Mouse (Mus musculus) lung, embryonic 15.5 days (tissue): Measurements from ENCODE around the gene Tmcc1. TPM values are rescaled to one million over a fixed set of nuclear protein-coding genes. Genes with fewer than 3 reads are reported as not detected.
"Not testable (repeated sequence)": the region's sequence is repeated elsewhere in the genome, so short reads cannot be mapped to it uniquely, and the experiment has no call there.

ENCODE experiments used
- ATAC-seq: fragments of 200-750 bp; cut with Nextera tagmentation; 2 replicates; pipeline ENCODE4 v1.8.0; 2017; ENCODE audit warnings: moderate number of reproducible peaks, borderline replicate concordance; ENCODE audit not compliant: low FRiP score, low TSS enrichment; ENCODE audit errors: extremely low read depth
- H3K27ac ChIP-seq: fragments of 300-500 bp; sonication (generic); 2 replicates; pipeline ENCODE4 v1.5.1; 2015; ENCODE audit warnings: moderate library complexity, mild to moderate bottlenecking, inconsistent platforms
- H3K27me3 ChIP-seq: fragments of 300-500 bp; sonication (generic); 2 replicates; pipeline ENCODE4 v1.6.1; 2015; ENCODE audit warnings: inconsistent platforms
- H3K36me3 ChIP-seq: fragments of 300-500 bp; sonication (generic); 2 replicates; pipeline ENCODE4 v1.6.1; 2015; ENCODE audit warnings: inconsistent platforms
- H3K4me1 ChIP-seq: fragments of 300-500 bp; sonication (generic); 2 replicates; pipeline ENCODE4 v1.6.1; 2015; ENCODE audit warnings: inconsistent platforms
- H3K4me2 ChIP-seq: fragments of 300-500 bp; sonication (generic); 2 replicates; pipeline ENCODE4 v1.6.1; 2015; ENCODE audit warnings: inconsistent platforms, mild to moderate bottlenecking, moderate library complexity
- H3K4me3 ChIP-seq: fragments of 300-500 bp; sonication (generic); 2 replicates; pipeline ENCODE4 v1.5.1; 2015; ENCODE audit warnings: mild to moderate bottlenecking, inconsistent platforms
- H3K9ac ChIP-seq: fragments of 300-500 bp; sonication (generic); 2 replicates; pipeline ENCODE4 v1.6.1; 2015; ENCODE audit warnings: inconsistent platforms
- H3K9me3 ChIP-seq: fragments of 300-500 bp; sonication (generic); 2 replicates; pipeline ENCODE4 v1.6.1; 2016; ENCODE audit warnings: inconsistent platforms
- WGBS: fragments of 180-500 bp; shearing (Covaris S2); methylation state at CpG from one replicate; pipeline ENCODE4 v1.1.7; 2015; 5-methylcytosine and 5-hydroxymethylcytosine counted together
- polyA plus RNA-seq: library from polyadenylated mRNA; unstranded; fragments of >200 nt; fragmentation: Nextera tagmentation; extraction: Ambion mirVana; gene quantifications from 2 replicates; pipeline ENCODE4 v1.2.1, GENCODE M21; 2015

The Tmcc1 gene
- polyA plus RNA-seq, 1 experiment from 2014 or later: 13.2 TPM

DNA sequence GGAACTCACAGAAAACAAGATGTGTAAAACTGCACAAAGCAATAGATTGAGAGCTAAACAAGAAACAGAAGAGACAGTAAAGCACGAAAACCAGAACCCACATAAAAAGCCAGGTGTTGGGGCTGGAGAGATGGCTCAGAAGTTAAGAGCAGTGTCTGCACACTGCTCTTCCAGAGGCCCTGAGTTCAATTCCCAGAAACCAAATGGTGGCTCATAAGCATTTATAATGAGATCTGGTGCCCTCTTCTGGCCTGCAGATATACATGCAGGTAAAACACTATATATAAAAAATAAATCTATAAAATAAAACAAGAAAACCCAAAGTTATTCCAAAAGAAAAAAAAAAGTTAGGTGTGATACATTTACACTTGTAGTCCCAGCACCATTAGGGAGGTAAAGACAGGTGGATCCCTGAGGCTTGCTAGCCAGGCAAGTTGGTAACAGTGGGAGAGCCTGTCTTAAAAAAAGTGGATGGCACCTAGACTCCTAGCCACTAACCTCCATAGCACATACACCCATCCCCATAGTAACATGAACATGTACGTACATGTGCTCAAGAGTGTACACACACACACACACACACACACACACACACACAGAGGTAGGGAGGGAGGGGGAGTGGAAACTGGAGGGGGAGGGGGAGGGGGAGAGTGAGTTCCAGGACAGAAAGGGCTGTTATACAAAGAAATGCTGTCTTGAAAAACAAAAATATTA is 54.0 kb downstream of the Tmcc1 start:
- Histone ChIP-seq H3K4me2 (no peak overlapping the region), H3K27ac (no peak overlapping the region), H3K4me3 (no peak overlapping the region), H3K4me1 (peaks cover 7% of the 10 kb centered on the region; the same call in 1 of the 2 replicates), H3K9me3 (no peaks in the 10 kb centered on the region), H3K27me3 (no peaks in the 10 kb centered on the region), H3K36me3 (no peaks in the 10 kb centered on the region), H3K9ac (no peak overlapping the region)
- 46% methylated on average over 2 of the region's 2 CpGs for WGBS
- ATAC-seq: no peak

DNA sequence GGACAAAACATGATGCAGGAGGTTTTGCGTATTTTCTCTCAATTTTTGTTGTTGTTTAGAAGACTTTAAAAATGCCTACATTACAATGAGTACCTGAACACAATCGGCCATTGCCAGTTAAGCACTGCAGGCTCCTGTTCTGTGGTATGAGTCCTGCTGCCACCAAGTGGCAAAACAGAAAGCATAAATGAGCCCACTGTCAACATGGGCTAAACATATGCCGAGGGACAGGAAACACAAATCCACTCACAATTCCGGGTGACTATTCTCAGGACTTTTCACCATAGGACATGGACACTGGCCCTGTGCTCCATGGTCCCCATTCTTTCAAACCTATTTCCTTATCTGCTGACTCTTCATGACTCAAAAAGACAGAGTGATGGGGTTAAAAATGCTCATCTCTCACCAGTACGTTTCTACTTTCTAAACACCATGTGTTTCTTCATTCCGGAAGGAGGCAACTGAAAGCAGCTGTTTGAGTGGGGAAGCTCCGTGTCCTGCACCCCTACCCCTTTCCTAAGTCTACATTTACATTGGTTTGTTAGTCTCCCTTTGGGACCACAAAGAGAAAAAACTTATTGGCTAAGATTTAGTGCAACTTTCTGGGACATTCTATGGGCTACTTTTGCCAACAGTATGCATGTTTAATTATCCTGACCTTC is 57.2 kb downstream of the Tmcc1 start:
- no peak overlapping the region for H3K27ac ChIP-seq
- no peak for ATAC-seq
- H3K27me3 ChIP-seq: no peaks in the 10 kb centered on the region
- WGBS: 36% methylated on average over 7 of the region's 7 CpGs
- H3K4me1 ChIP-seq: peaks cover 7% of the 10 kb centered on the region; the same call in 1 of the 2 replicates
- 0 out of 2 replicates have a peak overlapping the region, but pooled peaks have one; percentile 5 for H3K4me2 ChIP-seq
- H3K4me3 ChIP-seq: no peak overlapping the region
- no peak overlapping the region for H3K9ac ChIP-seq
- H3K9me3 ChIP-seq: no peaks in the 10 kb centered on the region
- H3K36me3 ChIP-seq: no peaks in the 10 kb centered on the region

DNA sequence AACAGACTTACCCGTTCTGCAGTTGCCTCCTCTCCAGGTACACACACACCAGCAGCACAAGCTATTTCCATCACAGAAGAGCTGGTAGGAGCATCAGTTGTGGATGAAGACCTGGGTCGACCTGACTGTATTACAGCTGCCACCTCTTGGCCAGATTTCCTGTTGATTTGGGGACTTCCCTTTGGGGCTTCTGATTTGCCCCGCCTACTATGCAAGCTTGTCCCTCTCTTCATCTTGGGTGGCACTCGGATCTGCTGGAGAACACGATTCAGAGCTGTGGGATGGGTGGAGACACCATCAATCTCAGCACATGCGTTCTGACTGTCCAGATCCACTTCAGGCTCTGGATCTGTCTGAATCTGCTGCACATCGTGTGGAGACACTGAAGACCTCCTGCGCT is 59.5 kb downstream of the Tmcc1 start:
- no peak for ATAC-seq
- WGBS: 67% methylated on average over 8 of the region's 8 CpGs

DNA sequence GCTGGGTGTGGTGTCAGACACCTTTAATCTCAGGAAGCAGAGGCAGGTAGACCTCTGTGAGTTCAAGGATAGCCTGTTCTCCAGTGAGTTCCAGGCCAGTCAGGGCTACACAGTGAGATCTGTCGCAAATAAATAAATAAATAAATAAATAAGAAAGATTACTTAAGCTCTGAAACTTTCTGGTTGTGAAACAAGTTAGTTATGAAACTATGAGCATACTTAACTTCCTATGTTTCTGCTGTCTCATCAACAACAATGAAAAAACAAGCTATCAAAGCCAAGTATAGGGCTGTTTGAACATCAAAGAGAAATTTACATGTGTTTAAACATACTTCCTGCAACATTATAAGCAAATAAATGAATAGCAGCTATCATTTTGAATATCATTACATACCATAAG is 61.5 kb downstream of the Tmcc1 start:
- Histone ChIP-seq H3K4me1 (peaks cover 7% of the 10 kb centered on the region; the same call in 1 of the 2 replicates), H3K36me3 (no peaks in the 10 kb centered on the region), H3K9ac (no peak overlapping the region), H3K4me3 (no peak overlapping the region), H3K4me2 (no peak overlapping the region), H3K9me3 (no peaks in the 10 kb centered on the region), H3K27ac (no peak overlapping the region), H3K27me3 (no peaks in the 10 kb centered on the region)
- WGBS: 82% methylated on average over 1 of the region's 1 CpGs
- no peak for ATAC-seq

More for the DNA sequence above, 59.5 kb downstream of the Tmcc1 start:
- H3K27ac ChIP-seq: no peak overlapping the region
- no peaks in the 10 kb centered on the region for H3K9me3 ChIP-seq
- H3K4me2 ChIP-seq: no peak overlapping the region
- no peak overlapping the region for H3K4me3 ChIP-seq
- no peaks in the 10 kb centered on the region for H3K36me3 ChIP-seq
- H3K4me1 ChIP-seq: peaks cover 7% of the 10 kb centered on the region; the same call in 1 of the 2 replicates
- no peak overlapping the region for H3K9ac ChIP-seq
- H3K27me3 ChIP-seq: no peaks in the 10 kb centered on the region

DNA sequence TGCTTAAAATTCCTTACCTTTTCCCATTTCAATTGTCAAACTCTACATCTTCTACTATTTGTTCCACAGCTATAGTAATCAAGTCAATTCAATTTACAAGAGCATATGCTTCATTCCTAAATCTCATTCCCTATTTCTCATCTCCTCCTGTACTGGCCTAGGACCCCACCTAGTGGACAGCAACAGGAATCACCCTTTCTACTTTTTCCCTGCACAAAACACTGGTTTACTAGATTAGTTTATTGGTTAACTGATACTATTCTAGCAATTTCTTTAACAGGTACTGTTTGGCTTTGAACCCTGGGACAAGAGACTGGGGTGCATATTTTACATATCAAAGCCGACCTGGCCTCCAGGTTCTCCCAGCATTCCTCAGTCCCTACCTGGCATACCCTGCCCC is 64.6 kb downstream of the Tmcc1 start:
- no peaks in the 10 kb centered on the region for H3K36me3 ChIP-seq
- H3K9me3 ChIP-seq: no peaks in the 10 kb centered on the region
- no peak overlapping the region for H3K27ac ChIP-seq
- no peak overlapping the region for H3K9ac ChIP-seq
- 16% methylated on average over 1 of the region's 1 CpGs for WGBS
- no peaks in the 10 kb centered on the region for H3K27me3 ChIP-seq
- no peak overlapping the region for H3K4me3 ChIP-seq
- ATAC-seq: no peak
- H3K4me2 ChIP-seq: no peak overlapping the region
- H3K4me1 ChIP-seq: no peaks in the 10 kb centered on the region

DNA sequence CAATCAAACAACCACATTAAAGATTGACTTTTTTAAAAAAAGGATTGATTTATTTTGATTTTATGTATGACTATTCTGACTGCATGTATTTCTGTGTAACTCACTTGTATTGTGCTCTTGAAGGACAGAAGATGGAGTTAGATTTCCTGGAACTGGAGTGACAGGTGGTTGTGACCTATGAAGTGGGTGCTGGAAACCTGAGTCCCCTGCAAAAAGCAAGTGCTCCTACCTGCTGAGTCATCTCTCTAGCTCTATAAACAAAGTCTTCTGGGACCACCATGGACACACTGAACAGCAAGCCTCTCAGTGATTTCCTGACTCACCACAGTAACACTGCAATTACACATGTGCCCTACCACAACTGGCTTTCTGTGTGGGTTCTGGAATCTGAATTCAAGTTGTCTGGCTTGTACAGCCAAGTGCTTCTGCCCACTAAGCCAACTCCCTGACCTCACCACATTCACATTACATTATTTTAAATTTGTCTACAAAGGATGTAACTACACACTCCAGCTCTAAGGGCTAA is 65.3 kb downstream of the Tmcc1 start:
- H3K36me3 ChIP-seq: no peaks in the 10 kb centered on the region
- H3K27me3 ChIP-seq: no peaks in the 10 kb centered on the region
- no peaks in the 10 kb centered on the region for H3K4me1 ChIP-seq
- no peak overlapping the region for H3K4me3 ChIP-seq
- H3K9ac ChIP-seq: no peak overlapping the region
- no peak overlapping the region for H3K27ac ChIP-seq
- ATAC-seq: no peak
- H3K9me3 ChIP-seq: no peaks in the 10 kb centered on the region
- H3K4me2 ChIP-seq: no peak overlapping the region

DNA sequence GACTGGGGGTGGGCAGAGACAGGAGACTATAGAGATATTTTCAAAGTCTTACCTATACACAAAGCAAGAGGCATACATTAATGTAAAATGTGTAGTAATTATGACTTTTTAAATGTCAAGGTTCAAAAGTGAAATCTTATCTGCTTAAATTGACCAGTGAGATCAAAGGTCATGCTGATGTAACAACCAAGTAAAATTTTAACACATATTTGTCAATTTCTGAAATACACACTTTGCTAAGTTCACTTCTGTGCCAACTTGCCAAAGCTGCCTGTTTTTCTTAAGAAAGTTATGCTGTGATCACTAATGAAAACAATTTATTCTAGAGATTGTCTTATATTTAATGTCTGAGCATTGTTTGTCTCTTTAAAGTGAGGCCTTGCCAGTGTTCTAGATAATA is 66.7 kb downstream of the Tmcc1 start:
- H3K36me3 ChIP-seq: no peaks in the 10 kb centered on the region
- no peak overlapping the region for H3K27ac ChIP-seq
- H3K4me1 ChIP-seq: no peaks in the 10 kb centered on the region
- no peak overlapping the region for H3K4me3 ChIP-seq
- no peak overlapping the region for H3K4me2 ChIP-seq
- H3K9me3 ChIP-seq: no peaks in the 10 kb centered on the region
- H3K27me3 ChIP-seq: no peaks in the 10 kb centered on the region
- no peak for ATAC-seq
- no peak overlapping the region for H3K9ac ChIP-seq

DNA sequence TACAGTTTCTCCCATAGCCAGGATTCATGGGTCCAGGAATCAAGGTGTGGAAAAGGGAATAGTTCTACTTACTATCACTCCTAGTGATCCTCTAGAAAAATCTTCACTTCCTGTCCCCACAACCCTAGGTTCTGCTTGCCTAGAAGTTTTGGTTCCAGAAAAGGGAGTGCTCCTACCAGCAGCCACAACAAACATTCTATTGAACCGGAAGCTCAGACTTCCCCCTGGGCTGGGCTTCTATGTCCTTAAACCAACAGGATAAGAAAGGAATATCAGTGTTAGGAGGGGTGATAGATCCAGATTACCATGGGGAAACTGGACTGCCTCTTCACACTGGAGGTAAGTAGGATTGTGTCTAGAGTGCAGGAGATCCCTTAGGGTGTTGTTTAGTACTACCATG is 70.4 kb downstream of the Tmcc1 start:
- H3K4me2 ChIP-seq: no peak overlapping the region
- H3K9ac ChIP-seq: no peak overlapping the region
- H3K9me3 ChIP-seq: no peaks in the 10 kb centered on the region
- H3K27ac ChIP-seq: no peak overlapping the region
- no peaks in the 10 kb centered on the region for H3K36me3 ChIP-seq
- ATAC-seq: no peak
- H3K4me1 ChIP-seq: no peaks in the 10 kb centered on the region
- H3K27me3 ChIP-seq: no peaks in the 10 kb centered on the region
- WGBS: 72% methylated on average over 1 of the region's 1 CpGs
- H3K4me3 ChIP-seq: no peak overlapping the region

DNA sequence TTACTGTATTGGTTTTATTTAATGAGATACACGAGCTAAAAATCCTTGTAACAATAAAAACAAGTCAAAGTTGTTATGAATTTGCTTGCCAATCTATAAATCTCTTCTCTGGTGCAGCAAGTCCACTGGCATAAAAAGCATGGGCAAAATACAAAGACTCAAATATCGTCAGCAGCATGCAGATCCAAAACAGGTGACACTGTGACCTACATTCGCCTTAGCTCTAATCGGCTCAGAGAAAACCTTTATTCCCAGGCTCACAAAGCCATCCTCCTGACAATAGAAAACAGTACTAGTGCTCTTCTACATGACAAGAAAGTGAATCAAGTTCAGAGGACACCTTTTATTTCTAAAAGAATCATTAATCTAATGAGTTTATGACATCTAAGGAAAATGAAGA is 73.6 kb downstream of the Tmcc1 start:
- H3K27ac ChIP-seq: no peak overlapping the region
- H3K4me3 ChIP-seq: no peak overlapping the region
- H3K4me1 ChIP-seq: no peaks in the 10 kb centered on the region
- ATAC-seq: no peak
- H3K9me3 ChIP-seq: no peaks in the 10 kb centered on the region
- H3K4me2 ChIP-seq: no peak overlapping the region
- H3K36me3 ChIP-seq: no peaks in the 10 kb centered on the region
- H3K27me3 ChIP-seq: no peaks in the 10 kb centered on the region
- no peak overlapping the region for H3K9ac ChIP-seq
- 72% methylated on average over 4 of the region's 4 CpGs for WGBS

DNA sequence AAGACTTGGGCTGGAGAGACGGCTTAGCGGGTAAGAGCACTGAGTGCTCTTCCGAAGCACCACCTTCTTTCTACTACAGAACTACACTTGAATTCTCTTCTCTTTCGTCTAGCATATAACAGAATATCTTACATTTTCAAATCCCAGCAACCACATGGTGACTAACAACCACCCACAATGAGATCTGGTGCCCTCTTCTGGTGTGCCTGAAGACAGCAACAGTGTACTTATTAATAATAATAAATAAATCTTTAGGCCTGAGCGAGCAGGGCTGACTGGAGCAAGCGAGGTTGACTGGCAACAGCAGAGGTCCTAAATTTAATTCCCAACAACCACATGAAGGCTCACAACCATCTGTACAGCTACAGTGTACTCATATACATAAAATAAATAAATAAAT is 76.7 kb downstream of the Tmcc1 start:
- H3K4me3 ChIP-seq, H3K27ac ChIP-seq, H3K9ac ChIP-seq, H3K27me3 ChIP-seq, H3K9me3 ChIP-seq, H3K4me2 ChIP-seq, H3K36me3 ChIP-seq, ATAC-seq, H3K4me1 ChIP-seq: not testable (repeated sequence)
- WGBS: 92% methylated on average over 6 of the region's 6 CpGs

DNA sequence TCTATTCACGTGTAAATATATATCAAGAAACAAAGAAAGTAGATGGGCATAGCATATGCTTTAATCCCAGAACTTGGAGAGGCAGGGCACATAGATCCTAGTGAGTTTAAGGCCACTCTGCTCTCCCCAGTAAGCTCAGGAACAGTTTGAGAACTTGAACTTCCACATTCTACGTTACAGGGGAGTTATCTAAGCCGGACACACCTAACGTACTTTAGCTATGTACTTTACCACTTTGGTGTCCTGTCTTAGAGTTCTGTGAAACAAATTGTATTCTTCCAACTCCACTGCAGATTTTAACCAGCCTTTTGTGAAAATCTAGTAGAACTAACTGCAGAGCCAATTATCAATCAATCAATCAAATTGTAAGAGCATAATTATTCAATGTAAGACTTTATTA is 82.7 kb downstream of the Tmcc1 start:
- Histone ChIP-seq H3K36me3 (no peaks in the 10 kb centered on the region), H3K9ac (no peak overlapping the region), H3K4me3 (no peak overlapping the region), H3K27me3 (no peaks in the 10 kb centered on the region), H3K4me1 (peaks cover 7% of the 10 kb centered on the region), H3K27ac (no peak overlapping the region), H3K4me2 (no peak overlapping the region), H3K9me3 (no peaks in the 10 kb centered on the region)
- WGBS: 71% methylated on average over 4 of the region's 4 CpGs
- no peak for ATAC-seq
